Mouse (Mus musculus) embryonic facial prominence, embryonic 14.5 days (tissue): ENCODE results near the gene Gm17364. TPM values are rescaled to one million over a fixed set of nuclear protein-coding genes. Genes with fewer than 3 reads are reported as not detected.
"Not testable (repeated sequence)": the region's sequence is repeated elsewhere in the genome, so short reads cannot be mapped to it uniquely, and the experiment has no call there.

Source experiments
- ATAC-seq: fragments of 200-750 bp; cut with Nextera tagmentation; 2 replicates; pipeline ENCODE4 v1.8.0; 2017; ENCODE audit warnings: low read depth, moderate number of reproducible peaks, moderate TSS enrichment
- DNase-seq: peaks from one replicate; pipeline ENCODE4 v3.0.0-alpha.2; 2015; ENCODE audit warnings: low spot score
- H3K27ac ChIP-seq: fragments of 300-500 bp; sonication (generic); replicated peaks from 2 replicates; pipeline ENCODE4 v1.5.1; 2014; ENCODE audit warnings: low read depth, mild to moderate bottlenecking, low read length, moderate library complexity
- H3K27me3 ChIP-seq: fragments of 300-500 bp; sonication (generic); replicated peaks from 2 replicates; pipeline ENCODE4 v1.6.1; 2014; ENCODE audit warnings: low read length; ENCODE audit not compliant: control insufficient read depth, insufficient read depth
- H3K36me3 ChIP-seq: fragments of 300-500 bp; sonication (generic); 2 replicates; pipeline ENCODE4 v1.6.1; 2014; ENCODE audit warnings: low read length, mixed read lengths; ENCODE audit not compliant: control insufficient read depth, insufficient read depth
- H3K4me1 ChIP-seq: fragments of 300-500 bp; sonication (generic); 2 replicates; pipeline ENCODE4 v1.6.1; 2014; ENCODE audit warnings: antibody characterized with exemption, low read length; ENCODE audit not compliant: control insufficient read depth, insufficient read depth
- H3K4me2 ChIP-seq: fragments of 300-500 bp; sonication (generic); 2 replicates; pipeline ENCODE4 v1.6.1; 2014; ENCODE audit warnings: low read depth, mild to moderate bottlenecking, low read length, moderate library complexity, mixed read lengths
- H3K4me3 ChIP-seq: fragments of 300-500 bp; sonication (generic); 2 replicates; pipeline ENCODE4 v1.5.1; 2014; ENCODE audit warnings: low read depth, mild to moderate bottlenecking, low read length
- H3K9ac ChIP-seq: fragments of 300-500 bp; sonication (generic); 2 replicates; pipeline ENCODE4 v1.6.1; 2014; ENCODE audit warnings: low read depth, mild to moderate bottlenecking, low read length, moderate library complexity, mixed read lengths
- H3K9me3 ChIP-seq: fragments of 300-500 bp; sonication (generic); 2 replicates; pipeline ENCODE4 v1.6.1; 2016; ENCODE audit warnings: low read length; ENCODE audit not compliant: control insufficient read depth
- WGBS: fragments of 180-500 bp; shearing (Covaris S2); extraction: QIAGEN DNeasy Blood & Tissue Kit; methylation state at CpG from one replicate; pipeline ENCODE4 v1.1.7; 2014; 5-methylcytosine and 5-hydroxymethylcytosine counted together
- polyA plus RNA-seq: library from polyadenylated mRNA; unstranded; fragments of >200 nt; fragmentation: Nextera tagmentation; extraction: Ambion mirVana; gene quantifications from 2 replicates; pipeline ENCODE4 v1.2.1, GENCODE M21; 2014

The Gm17364 gene
- polyA plus RNA-seq, 1 experiment from 2014 or later, result not detected

DNA sequence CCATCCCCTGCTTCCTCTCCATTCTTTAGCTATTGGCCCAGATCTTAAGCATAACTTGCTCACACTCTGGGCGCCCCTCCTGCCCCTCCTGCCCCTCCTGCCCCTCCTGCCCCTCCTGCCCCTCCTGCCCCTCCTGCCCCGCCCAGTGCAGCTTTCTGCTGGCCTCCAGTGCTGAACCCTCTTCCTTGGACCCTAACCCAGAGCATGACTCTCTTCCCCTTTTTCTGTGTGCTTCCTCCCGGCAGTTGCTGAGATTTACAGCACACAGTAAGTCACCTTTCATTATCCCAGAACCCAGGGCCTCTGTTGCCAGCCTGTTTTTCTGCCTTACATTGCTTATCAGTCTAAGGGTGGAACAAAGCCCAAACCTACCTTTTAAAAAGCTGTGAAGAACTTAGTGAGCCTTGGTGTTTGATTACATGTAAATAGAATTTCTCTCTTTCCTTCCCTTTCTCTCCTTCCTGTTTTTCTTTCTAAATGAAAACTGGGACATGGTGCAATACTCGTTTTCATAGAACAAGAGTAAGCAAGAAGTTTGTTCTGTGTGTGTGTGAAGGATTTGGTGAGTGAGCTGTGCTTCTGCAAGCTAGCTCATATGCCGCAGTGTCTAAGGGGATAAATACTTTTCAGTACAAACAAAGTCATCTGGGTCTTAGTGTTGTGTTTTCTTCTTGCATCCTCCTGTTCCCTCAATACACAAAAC lies 10.3 kb downstream of the Gm17364 start:
- no peaks in the 10 kb centered on the region for H3K27me3 ChIP-seq
- H3K4me3 ChIP-seq, result no peak overlapping the region
- WGBS, result 84% methylated on average over 5 of the region's 5 CpGs
- no peak overlapping the region for H3K4me2 ChIP-seq
- ATAC-seq (no peak), DNase-seq (no peak)
- no peaks in the 10 kb centered on the region for H3K4me1 ChIP-seq
- H3K27ac ChIP-seq, result no peak overlapping the region
- H3K9ac ChIP-seq, result no peak overlapping the region
- H3K9me3 ChIP-seq, result peaks cover 7% of the 10 kb centered on the region
- H3K36me3 ChIP-seq, result peaks cover 6% of the 10 kb centered on the region; the same call in 1 of the 2 replicates

DNA sequence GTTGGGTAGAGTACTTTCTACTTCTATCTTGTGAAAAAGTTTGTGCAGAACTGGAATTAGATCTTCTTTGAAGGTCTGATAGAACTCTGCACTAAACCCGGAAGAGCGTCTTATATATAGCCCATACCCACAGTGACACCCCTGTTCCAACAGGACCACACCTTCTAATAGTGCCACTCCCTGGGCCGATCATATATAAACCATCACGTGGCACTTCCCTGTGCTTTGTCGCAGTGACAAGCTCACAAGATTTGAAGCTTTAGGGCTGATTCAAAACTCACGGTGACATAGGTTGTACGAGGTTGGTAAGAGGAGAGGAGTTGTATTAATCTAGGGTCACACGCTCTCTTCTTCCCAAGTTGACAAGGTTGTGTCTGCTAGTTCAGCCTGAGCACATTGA lies 12.2 kb downstream of the Gm17364 start:
- WGBS, result 93% methylated on average over 8 of the region's 8 CpGs
- not testable (repeated sequence) for H3K4me3 ChIP-seq, H3K4me1 ChIP-seq, H3K9ac ChIP-seq, DNase-seq, H3K27me3 ChIP-seq, ATAC-seq, H3K36me3 ChIP-seq, H3K27ac ChIP-seq, H3K9me3 ChIP-seq, H3K4me2 ChIP-seq

DNA sequence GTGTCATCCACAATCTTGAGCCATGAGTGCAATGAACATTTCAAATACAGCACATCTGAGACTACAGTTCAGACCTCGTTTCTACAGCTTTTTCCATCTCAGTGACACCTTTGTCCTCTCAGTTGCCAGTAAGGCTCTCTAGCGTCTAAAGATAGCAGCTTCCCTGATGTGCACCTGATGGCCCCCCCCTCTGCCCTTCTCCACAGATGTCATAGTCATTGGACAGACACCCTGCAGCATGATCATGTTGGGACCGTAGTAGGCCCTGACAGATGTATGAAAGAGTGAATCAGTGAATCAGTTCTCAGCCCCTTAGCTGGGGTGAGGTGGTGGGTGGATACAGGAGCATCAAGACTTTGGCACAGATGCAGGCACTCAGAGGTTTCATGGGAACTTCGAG lies 15.9 kb downstream of the Gm17364 start:
- no peak overlapping the region for H3K9ac ChIP-seq
- H3K36me3 ChIP-seq, result no peaks in the 10 kb centered on the region; the same call in 1 of the 2 replicates
- H3K27ac ChIP-seq, result no peak overlapping the region
- WGBS, result 88% methylated on average over 4 of the region's 4 CpGs
- no peak overlapping the region for H3K4me2 ChIP-seq
- DNase-seq, result no peak
- no peak overlapping the region for H3K4me3 ChIP-seq
- ATAC-seq, result no peak
- H3K9me3 ChIP-seq, result no peaks in the 10 kb centered on the region
- no peaks in the 10 kb centered on the region for H3K27me3 ChIP-seq
- H3K4me1 ChIP-seq, result no peaks in the 10 kb centered on the region

DNA sequence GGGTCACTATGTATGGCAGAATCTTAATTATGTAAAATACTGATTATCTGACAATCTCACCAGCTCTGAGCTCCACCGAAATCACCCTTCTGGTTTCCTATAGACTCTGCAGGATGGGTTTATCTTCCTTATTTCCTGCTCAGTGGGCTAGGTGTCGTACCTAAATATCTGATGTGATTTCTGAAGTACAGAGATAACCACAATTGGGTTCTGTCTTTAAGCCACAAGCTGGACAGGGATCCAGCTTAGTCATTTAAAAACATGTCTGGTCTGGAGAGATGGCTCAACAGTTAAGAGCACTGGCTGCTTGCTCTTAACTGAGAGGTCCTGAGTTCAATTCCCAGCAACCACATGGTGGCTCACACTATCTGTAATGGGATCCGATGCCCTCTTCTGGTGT lies 16.8 kb downstream of the Gm17364 start:
- Histone ChIP-seq H3K27ac (no peak overlapping the region), H3K9me3 (no peaks in the 10 kb centered on the region), H3K4me3 (no peak overlapping the region), H3K4me2 (no peak overlapping the region), H3K36me3 (no peaks in the 10 kb centered on the region; the same call in 1 of the 2 replicates), H3K27me3 (no peaks in the 10 kb centered on the region), H3K9ac (no peak overlapping the region), H3K4me1 (no peaks in the 10 kb centered on the region)
- 94% methylated on average over 3 of the region's 3 CpGs for WGBS
- DNase-seq (no peak), ATAC-seq (no peak)

DNA sequence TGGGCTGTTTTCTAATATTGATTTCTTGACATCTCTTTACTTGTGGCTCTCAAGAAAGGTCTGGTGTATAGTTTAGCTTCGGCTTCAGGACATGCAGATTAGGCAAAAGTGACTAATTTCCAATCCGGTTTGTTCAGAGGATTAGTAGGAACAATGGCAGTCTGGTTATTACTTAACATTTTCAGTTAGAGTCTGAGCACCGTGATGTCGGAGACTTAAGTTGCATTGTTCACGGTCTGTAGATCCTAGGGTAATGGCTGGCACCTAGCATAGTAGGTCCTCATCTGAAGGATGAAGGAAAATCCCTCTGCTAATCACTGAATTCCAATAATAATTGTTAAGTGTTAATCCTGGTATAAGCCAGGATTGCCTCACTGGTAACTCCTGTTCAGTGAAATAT lies 17.7 kb downstream of the Gm17364 start:
- Histone ChIP-seq H3K4me3 (no peak overlapping the region), H3K36me3 (no peaks in the 10 kb centered on the region; the same call in 1 of the 2 replicates), H3K9ac (no peak overlapping the region), H3K4me2 (no peak overlapping the region), H3K27ac (no peak overlapping the region), H3K4me1 (no peaks in the 10 kb centered on the region), H3K27me3 (no peaks in the 10 kb centered on the region), H3K9me3 (no peaks in the 10 kb centered on the region)
- 90% methylated on average over 5 of the region's 5 CpGs for WGBS
- DNase-seq, result no peak
- no peak for ATAC-seq

DNA sequence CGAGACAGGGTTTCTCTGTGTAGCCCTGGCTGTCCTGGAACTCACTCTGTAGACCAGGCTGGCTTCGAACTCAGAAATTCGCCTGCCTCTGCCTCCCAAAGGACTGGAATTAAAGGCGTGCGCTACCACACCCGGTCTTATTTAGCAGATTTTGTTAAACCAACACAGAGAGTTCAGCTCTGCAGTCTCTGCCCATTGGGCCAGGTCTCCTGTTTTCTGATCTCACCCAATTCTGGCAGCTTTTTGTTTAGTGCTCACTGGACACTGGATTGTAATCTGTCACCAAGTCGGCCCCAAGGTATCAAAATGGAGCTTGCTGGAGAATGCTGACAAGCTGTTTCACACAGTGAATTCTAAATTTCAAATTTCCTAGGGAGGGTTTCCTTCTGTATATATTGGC lies 21.0 kb downstream of the Gm17364 start:
- H3K36me3 ChIP-seq, result no peaks in the 10 kb centered on the region; the same call in 1 of the 2 replicates
- WGBS, result 88% methylated on average over 7 of the region's 7 CpGs

DNA sequence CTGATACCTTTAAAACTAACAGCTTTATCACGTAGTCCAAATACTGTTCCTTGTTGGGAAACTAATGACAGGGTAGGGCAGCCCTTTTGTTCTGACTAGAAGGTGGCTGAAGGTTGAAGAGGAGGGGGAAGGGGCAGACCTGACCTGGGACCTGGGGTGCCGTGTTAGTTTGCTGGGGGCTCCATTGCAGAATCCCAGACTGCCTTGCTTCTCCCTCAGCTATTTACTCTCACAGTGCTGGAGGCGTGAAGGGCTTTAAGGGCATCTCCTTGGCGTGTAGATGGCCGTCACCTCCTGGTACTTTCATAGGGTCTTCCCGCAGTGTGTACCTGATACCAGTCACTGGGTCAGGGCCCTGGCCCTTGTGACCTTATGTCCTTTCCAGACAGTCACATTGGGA lies 21.6 kb downstream of the Gm17364 start:
- Histone ChIP-seq H3K9ac (no peak overlapping the region), H3K4me2 (no peak overlapping the region), H3K27ac (no peak overlapping the region), H3K27me3 (no peaks in the 10 kb centered on the region), H3K4me1 (no peaks in the 10 kb centered on the region), H3K36me3 (no peaks in the 10 kb centered on the region; the same call in 1 of the 2 replicates), H3K4me3 (no peak overlapping the region), H3K9me3 (no peaks in the 10 kb centered on the region)
- no peak for DNase-seq
- 78% methylated on average over 6 of the region's 6 CpGs for WGBS
- ATAC-seq, result no peak

More for the DNA sequence above, 21.0 kb downstream of the Gm17364 start:
- no peak for ATAC-seq
- no peaks in the 10 kb centered on the region for H3K27me3 ChIP-seq
- H3K4me3 ChIP-seq, result no peak overlapping the region
- no peak overlapping the region for H3K9ac ChIP-seq
- DNase-seq, result no peak
- H3K4me1 ChIP-seq, result no peaks in the 10 kb centered on the region
- no peaks in the 10 kb centered on the region for H3K9me3 ChIP-seq
- no peak overlapping the region for H3K4me2 ChIP-seq
- H3K27ac ChIP-seq, result no peak overlapping the region

DNA sequence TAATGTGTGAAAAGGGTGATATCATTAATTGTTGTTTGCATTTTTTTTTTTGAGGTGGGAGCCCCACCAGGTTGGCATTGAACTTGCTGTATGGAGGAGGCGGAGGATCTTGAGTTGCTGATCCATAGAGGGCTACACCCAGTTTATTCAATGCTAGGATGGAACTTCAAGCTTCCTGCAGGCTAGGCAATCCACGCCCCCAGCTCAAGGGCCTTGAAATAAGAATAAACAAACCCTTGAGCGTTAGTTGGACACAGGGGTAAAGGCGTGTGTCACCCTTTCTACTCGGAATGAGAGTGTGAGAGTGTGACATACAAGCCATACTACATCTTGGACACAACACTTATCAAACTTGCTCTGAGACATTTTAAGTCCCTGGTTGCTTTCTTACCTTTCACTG lies 22.1 kb downstream of the Gm17364 start:
- H3K27me3 ChIP-seq, result no peaks in the 10 kb centered on the region
- 65% methylated on average over 5 of the region's 5 CpGs for WGBS
- no peak overlapping the region; the same call in 1 of the 2 replicates for H3K4me3 ChIP-seq
- no peaks in the 10 kb centered on the region for H3K4me1 ChIP-seq
- H3K36me3 ChIP-seq, result no peaks in the 10 kb centered on the region; the same call in 1 of the 2 replicates
- no peak overlapping the region for H3K4me2 ChIP-seq
- no peaks in the 10 kb centered on the region for H3K9me3 ChIP-seq
- DNase-seq (no peak), ATAC-seq (no peak)
- H3K27ac ChIP-seq, result no peak overlapping the region
- H3K9ac ChIP-seq, result no peak overlapping the region

DNA sequence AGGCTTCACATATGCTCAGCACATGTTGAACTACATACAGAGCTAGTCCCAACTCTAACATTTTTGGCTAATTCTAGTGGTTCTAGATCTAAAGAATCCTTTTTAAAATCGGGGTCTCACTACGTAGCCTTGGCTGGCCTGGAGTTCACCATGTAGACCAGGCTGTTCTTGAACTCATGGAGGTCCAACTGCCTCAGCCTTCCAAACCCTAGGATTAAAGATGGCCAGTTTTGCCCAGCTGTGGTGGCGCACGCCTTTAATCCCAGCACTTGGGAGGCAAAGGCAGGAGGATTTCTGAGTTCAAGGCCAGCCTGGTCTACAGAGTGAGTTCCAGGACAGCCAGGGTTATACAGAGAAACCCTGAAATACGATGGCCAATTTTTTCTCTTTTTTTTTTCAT lies 22.5 kb downstream of the Gm17364 start:
- not testable (repeated sequence) for DNase-seq
- WGBS, result 78% methylated on average over 5 of the region's 5 CpGs
- peak overlapping the region; percentile 74; the same call in 1 of the 2 replicates for H3K4me2 ChIP-seq

More for the DNA sequence above, 22.5 kb downstream of the Gm17364 start:
- ATAC-seq, H3K27me3 ChIP-seq, H3K36me3 ChIP-seq, H3K9ac ChIP-seq, H3K9me3 ChIP-seq, H3K4me1 ChIP-seq, H3K27ac ChIP-seq: not testable (repeated sequence)
- H3K4me3 ChIP-seq, result peak overlapping the region; percentile 78; the same call in 1 of the 2 replicates
